Mouse (Mus musculus) ES-Bruce4 (cell line): ENCODE measurements at regions not wholly inside any gene's neighbourhood (a gene's known extent, or its start where the extent isn't known, plus 50 kb on each side); places are given as distances from the start of the nearest gene placed in this dataset.
A peak's percentile ranks its signal among the peaks of the same experiment; 100 is the strongest.
"Not testable (repeated sequence)": the region's sequence is repeated elsewhere in the genome, so short reads cannot be mapped to it uniquely, and the experiment has no call there.

Experiments
- CTCF ChIP-seq: IDR thresholded peaks from one replicate; pipeline ENCODE4 v1.8.1; 2011; ENCODE audit warnings: low read depth, low read length
- EP300 ChIP-seq: IDR thresholded peaks from 2 replicates; pipeline ENCODE4 v1.6.1; 2011; ENCODE audit warnings: low read depth, low read length; ENCODE audit not compliant: insufficient read depth
- POLR2A ChIP-seq: IDR thresholded peaks from one replicate; pipeline ENCODE4 v1.8.1; 2011; ENCODE audit warnings: low read length; ENCODE audit not compliant: insufficient read depth

- TF ChIP-seq POLR2A, CTCF: not testable (repeated sequence)
- peak; percentile 81 for TF ChIP-seq EP300
Measured at GRCm38 (mm10) chr6:61047667-61048066, 122.9 kb downstream of the Mmrn1 start.
